Mouse (Mus musculus) intestine, embryonic 14.5 days (tissue): Measurements from ENCODE around the gene Sstr1. TPM values are rescaled to one million over a fixed set of nuclear protein-coding genes. Genes with fewer than 3 reads are reported as not detected.

Experiments
- ATAC-seq: fragments of 200-750 bp; cut with Nextera tagmentation; replicated peaks from 2 replicates; pipeline ENCODE4 v1.8.0; 2017; ENCODE audit warnings: low read depth, moderate number of reproducible peaks, moderate TSS enrichment, moderate library complexity; ENCODE audit not compliant: low FRiP score, low TSS enrichment
- DNase-seq: peaks from one replicate; pipeline ENCODE4 v3.0.0-alpha.2; 2018; ENCODE audit warnings: low spot score
- H3K27ac ChIP-seq: fragments of 300-500 bp; sonication (generic); 2 replicates; pipeline ENCODE4 v1.5.1; 2014; ENCODE audit warnings: low read depth, mild to moderate bottlenecking, control low read depth
- H3K27me3 ChIP-seq: fragments of 300-500 bp; sonication (generic); replicated peaks from 2 replicates; pipeline ENCODE4 v1.6.1; 2014; ENCODE audit warnings: low read length, control low read depth; ENCODE audit not compliant: control insufficient read depth, insufficient read depth
- H3K36me3 ChIP-seq: fragments of 300-500 bp; sonication (generic); 2 replicates; pipeline ENCODE4 v1.6.1; 2014; ENCODE audit warnings: low read length, control low read depth; ENCODE audit not compliant: control insufficient read depth, insufficient read depth
- H3K4me1 ChIP-seq: fragments of 300-500 bp; sonication (generic); replicated peaks from 2 replicates; pipeline ENCODE4 v1.6.1; 2014; ENCODE audit warnings: low read length, control low read depth, mixed read lengths; ENCODE audit not compliant: control insufficient read depth, insufficient read depth
- H3K4me2 ChIP-seq: fragments of 300-500 bp; sonication (generic); 2 replicates; pipeline ENCODE4 v1.6.1; 2014; ENCODE audit warnings: low read length
- H3K4me3 ChIP-seq: fragments of 300-500 bp; sonication (generic); 2 replicates; pipeline ENCODE4 v1.5.1; 2014; ENCODE audit warnings: low read depth, low read length, control low read depth, mixed read lengths
- H3K9ac ChIP-seq: fragments of 300-500 bp; sonication (generic); 2 replicates; pipeline ENCODE4 v1.6.1; 2014; ENCODE audit warnings: mild to moderate bottlenecking, low read length
- H3K9me3 ChIP-seq: fragments of 300-500 bp; sonication (generic); 2 replicates; pipeline ENCODE4 v1.6.1; 2016; ENCODE audit warnings: low read length, control low read depth; ENCODE audit not compliant: control insufficient read depth
- WGBS: fragments of 180-500 bp; shearing (Covaris S2); extraction: QIAGEN DNeasy Blood & Tissue Kit; methylation state at CpG from one replicate; pipeline ENCODE4 v1.1.7; 2014; 5-methylcytosine and 5-hydroxymethylcytosine counted together
- polyA plus RNA-seq: library from polyadenylated mRNA; unstranded; fragments of >200 nt; fragmentation: Nextera tagmentation; extraction: Ambion mirVana; gene quantifications from 2 replicates; pipeline ENCODE4 v1.2.1, GENCODE M21; 2014

Gene Sstr1
- polyA plus RNA-seq, 1 experiment from 2014 or later: 0.83 TPM

GRCm38 (mm10) chr12:58214289-58215136, 2.9 kb downstream of the Sstr1 start:
- no peak overlapping the region for H3K27ac ChIP-seq
- H3K9me3 ChIP-seq: no peaks in the 10 kb centered on the region
- peaks cover 35% of the 10 kb centered on the region for H3K27me3 ChIP-seq
- H3K4me3 ChIP-seq: peak overlapping the region; percentile 46
- H3K36me3 ChIP-seq: no peaks in the 10 kb centered on the region
- peak overlapping the region; percentile 85 for H3K4me2 ChIP-seq
- 12% methylated on average over 13 of the region's 13 CpGs for WGBS
- H3K4me1 ChIP-seq: peaks cover 10% of the 10 kb centered on the region; the same call in 1 of the 2 replicates
- no peak for ATAC-seq
- peak; percentile 62 for DNase-seq
- H3K9ac ChIP-seq: no peak overlapping the region

- Histone ChIP-seq H3K36me3 (no peaks in the 10 kb centered on the region), H3K4me1 (peaks cover 10% of the 10 kb centered on the region; the same call in 1 of the 2 replicates), H3K9ac (no peak overlapping the region), H3K4me2 (no peak overlapping the region), H3K4me3 (no peak overlapping the region), H3K9me3 (no peaks in the 10 kb centered on the region), H3K27ac (no peak overlapping the region), H3K27me3 (peaks cover 27% of the 10 kb centered on the region)
- ATAC-seq: no peak
- no peak for DNase-seq
- WGBS: 46% methylated on average over 2 of the region's 2 CpGs
These were observed 4.6 kb downstream of the Sstr1 start for GRCm38 (mm10) chr12:58216218-58216617.

GRCm38 (mm10) chr12:58219078-58219477, 7.5 kb downstream of the Sstr1 start:
- no peak overlapping the region for H3K4me3 ChIP-seq
- no peak for ATAC-seq
- 90% methylated on average over 3 of the region's 3 CpGs for WGBS

GRCm38 (mm10) chr12:58225644-58226043, 14.1 kb downstream of the Sstr1 start:
- no peak overlapping the region for H3K4me2 ChIP-seq
- H3K27me3 ChIP-seq: no peaks in the 10 kb centered on the region
- DNase-seq (no peak), ATAC-seq (no peak)
- H3K36me3 ChIP-seq: no peaks in the 10 kb centered on the region
- H3K9ac ChIP-seq: no peak overlapping the region
- no peaks in the 10 kb centered on the region for H3K9me3 ChIP-seq
- H3K27ac ChIP-seq: no peak overlapping the region
- 77% methylated on average over 5 of the region's 5 CpGs for WGBS
- no peak overlapping the region for H3K4me3 ChIP-seq
- no peaks in the 10 kb centered on the region for H3K4me1 ChIP-seq

More at GRCm38 (mm10) chr12:58219078-58219477, 7.5 kb downstream of the Sstr1 start:
- Histone ChIP-seq H3K27me3 (no peaks in the 10 kb centered on the region), H3K27ac (no peak overlapping the region), H3K9ac (no peak overlapping the region), H3K4me1 (no peaks in the 10 kb centered on the region; the same call in 1 of the 2 replicates), H3K36me3 (no peaks in the 10 kb centered on the region), H3K9me3 (no peaks in the 10 kb centered on the region), H3K4me2 (no peak overlapping the region)
- no peak for DNase-seq

- H3K9me3 ChIP-seq: no peaks in the 10 kb centered on the region
- no peaks in the 10 kb centered on the region for H3K4me1 ChIP-seq
- WGBS: 78% methylated on average over 2 of the region's 2 CpGs
- H3K4me3 ChIP-seq: no peak overlapping the region
- no peaks in the 10 kb centered on the region for H3K36me3 ChIP-seq
- no peak overlapping the region for H3K9ac ChIP-seq
- no peaks in the 10 kb centered on the region for H3K27me3 ChIP-seq
- DNase-seq: no peak
- ATAC-seq: no peak
- H3K27ac ChIP-seq: no peak overlapping the region
- H3K4me2 ChIP-seq: no peak overlapping the region
These were observed 20.9 kb downstream of the Sstr1 start for GRCm38 (mm10) chr12:58232489-58232888.

- H3K9me3 ChIP-seq: no peaks in the 10 kb centered on the region
- no peak overlapping the region for H3K9ac ChIP-seq
- no peak for ATAC-seq
- no peak for DNase-seq
- no peak overlapping the region for H3K27ac ChIP-seq
- H3K4me1 ChIP-seq: no peaks in the 10 kb centered on the region
- H3K4me3 ChIP-seq: no peak overlapping the region
- H3K27me3 ChIP-seq: no peaks in the 10 kb centered on the region
- H3K4me2 ChIP-seq: no peak overlapping the region
- H3K36me3 ChIP-seq: no peaks in the 10 kb centered on the region
- WGBS: 83% methylated on average over 1 of the region's 1 CpGs
These were observed 40.3 kb downstream of the Sstr1 start for GRCm38 (mm10) chr12:58251901-58252300.

Other genes starting within 250 kb of the Sstr1 start
- gene Clec14a, start 57.5 kb downstream of the Sstr1 start, polyA plus RNA-seq: 8.6 and 9.1 TPM in 2 replicates